Mouse (Mus musculus) liver, embryonic 13.5 days (tissue): ENCODE results near the gene Col4a2. TPM values are rescaled to one million over a fixed set of nuclear protein-coding genes. Genes with fewer than 3 reads are reported as not detected.

Experiments
- ATAC-seq: fragments of 200-750 bp; cut with Nextera tagmentation; 2 replicates; pipeline ENCODE4 v1.8.0; 2017; ENCODE audit warnings: low read depth, mild to moderate bottlenecking, moderate number of reproducible peaks, moderate library complexity
- DNase-seq: peaks from one replicate; pipeline ENCODE4 v3.0.0; 2022
- H3K27ac ChIP-seq: fragments of 300-500 bp; sonication (generic); 2 replicates; pipeline ENCODE4 v1.5.1; 2015; ENCODE audit warnings: moderate library complexity, mild to moderate bottlenecking, inconsistent platforms
- H3K27me3 ChIP-seq: fragments of 300-500 bp; sonication (generic); 2 replicates; pipeline ENCODE4 v1.6.1; 2015; ENCODE audit warnings: mild to moderate bottlenecking, inconsistent platforms
- H3K36me3 ChIP-seq: fragments of 300-500 bp; sonication (generic); 2 replicates; pipeline ENCODE4 v1.6.1; 2015; ENCODE audit warnings: mild to moderate bottlenecking, inconsistent platforms
- H3K4me1 ChIP-seq: fragments of 300-500 bp; sonication (generic); replicated peaks from 2 replicates; pipeline ENCODE4 v1.6.1; 2015; ENCODE audit warnings: inconsistent platforms
- H3K4me2 ChIP-seq: fragments of 300-500 bp; sonication (generic); 2 replicates; pipeline ENCODE4 v1.6.1; 2015; ENCODE audit warnings: inconsistent platforms, mild to moderate bottlenecking, moderate library complexity
- H3K4me3 ChIP-seq: fragments of 300-500 bp; sonication (generic); replicated peaks from 2 replicates; pipeline ENCODE4 v1.5.1; 2015; ENCODE audit warnings: mild to moderate bottlenecking, inconsistent platforms
- H3K9ac ChIP-seq: fragments of 300-500 bp; sonication (generic); 2 replicates; pipeline ENCODE4 v1.6.1; 2015; ENCODE audit warnings: mild to moderate bottlenecking, inconsistent platforms
- H3K9me3 ChIP-seq: fragments of 300-500 bp; sonication (generic); replicated peaks from 2 replicates; pipeline ENCODE4 v1.6.1; 2016; ENCODE audit warnings: inconsistent platforms
- WGBS: fragments of 180-500 bp; shearing (Covaris S2); methylation state at CpG from one replicate; pipeline ENCODE4 v1.1.7; 2015; ENCODE audit not compliant: insufficient replicate concordance; 5-methylcytosine and 5-hydroxymethylcytosine counted together
- polyA plus RNA-seq: library from polyadenylated mRNA; unstranded; fragments of >200 nt; fragmentation: Nextera tagmentation; extraction: Ambion mirVana; gene quantifications from 2 replicates; pipeline ENCODE4 v1.2.1, GENCODE M21; 2015

The Col4a2 gene
- polyA plus RNA-seq, 1 experiment from 2014 or later = 5.4 TPM

DNA sequence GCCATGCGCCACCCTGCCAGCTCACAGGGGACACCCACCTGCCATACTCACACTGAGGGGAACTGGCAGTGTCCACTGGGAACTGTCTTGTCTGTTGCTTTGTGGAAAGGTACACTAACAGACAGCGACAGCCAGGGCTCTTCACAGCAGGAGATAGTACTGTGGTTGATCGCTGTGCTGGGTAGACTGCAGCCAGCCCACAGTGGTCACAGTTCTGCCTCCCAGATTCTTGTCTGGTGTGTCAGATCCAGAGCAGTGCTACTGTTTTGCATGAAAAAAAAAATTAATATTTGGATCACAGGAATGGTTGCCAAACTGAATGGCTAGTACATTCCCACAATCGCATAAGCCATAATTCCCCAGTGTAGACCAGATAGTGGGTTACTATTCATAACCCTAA is 74.7 kb downstream of the Col4a2 start:
- no peak overlapping the region for H3K4me3 ChIP-seq
- H3K4me1 ChIP-seq = no peaks in the 10 kb centered on the region
- no peaks in the 10 kb centered on the region for H3K36me3 ChIP-seq
- H3K9ac ChIP-seq = no peak overlapping the region
- 84% methylated on average over 4 of the region's 4 CpGs for WGBS
- DNase-seq = no peak
- no peaks in the 10 kb centered on the region for H3K27me3 ChIP-seq
- H3K9me3 ChIP-seq = no peaks in the 10 kb centered on the region
- no peak overlapping the region for H3K27ac ChIP-seq
- H3K4me2 ChIP-seq = no peak overlapping the region
- no peak for ATAC-seq

DNA sequence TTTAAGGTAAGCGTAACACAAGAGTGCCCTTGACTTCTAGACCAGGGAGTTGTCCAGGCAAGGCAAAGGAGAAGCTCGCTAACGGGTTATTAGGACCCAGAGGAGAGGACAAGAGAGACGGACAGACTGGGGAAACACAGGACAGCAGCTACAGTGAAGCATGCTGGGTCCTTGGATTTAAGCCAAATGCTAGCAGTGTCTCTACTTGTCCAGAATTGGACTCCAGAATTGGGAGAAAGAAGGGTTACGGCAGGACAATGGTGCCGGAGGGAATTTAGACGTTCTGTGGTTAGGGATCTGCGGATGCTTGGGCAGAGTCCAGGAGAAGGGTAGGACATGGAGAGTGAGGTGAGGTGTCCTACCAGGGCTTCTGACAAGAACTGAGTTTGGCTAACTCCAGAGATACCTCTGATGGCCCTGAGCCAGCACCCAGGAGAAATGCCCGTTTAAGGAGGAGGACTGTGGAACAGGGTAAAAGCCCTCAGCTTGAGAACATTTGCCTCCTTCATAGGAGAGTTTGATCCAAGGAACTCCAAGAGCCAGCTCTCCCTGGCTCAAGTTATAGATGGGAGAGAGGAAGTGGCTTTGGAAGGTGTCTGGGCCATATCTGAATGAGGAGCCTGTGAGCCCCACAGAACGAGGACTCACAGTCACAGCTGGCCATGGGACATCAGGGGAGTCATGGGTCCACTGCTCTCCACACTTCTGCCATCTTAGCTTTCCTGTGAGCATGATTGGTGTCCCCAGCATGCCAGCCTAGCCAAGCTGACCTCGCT is 76.9 kb downstream of the Col4a2 start:
- Histone ChIP-seq H3K9ac (no peak overlapping the region), H3K9me3 (no peaks in the 10 kb centered on the region), H3K4me1 (peaks cover under 1% of the 10 kb centered on the region; the same call in 1 of the 2 replicates), H3K4me2 (no peak overlapping the region), H3K27me3 (no peaks in the 10 kb centered on the region), H3K36me3 (no peaks in the 10 kb centered on the region), H3K27ac (no peak overlapping the region), H3K4me3 (no peak overlapping the region)
- DNase-seq = no peak
- no peak for ATAC-seq
- 62% methylated on average over 11 of the region's 11 CpGs for WGBS

DNA sequence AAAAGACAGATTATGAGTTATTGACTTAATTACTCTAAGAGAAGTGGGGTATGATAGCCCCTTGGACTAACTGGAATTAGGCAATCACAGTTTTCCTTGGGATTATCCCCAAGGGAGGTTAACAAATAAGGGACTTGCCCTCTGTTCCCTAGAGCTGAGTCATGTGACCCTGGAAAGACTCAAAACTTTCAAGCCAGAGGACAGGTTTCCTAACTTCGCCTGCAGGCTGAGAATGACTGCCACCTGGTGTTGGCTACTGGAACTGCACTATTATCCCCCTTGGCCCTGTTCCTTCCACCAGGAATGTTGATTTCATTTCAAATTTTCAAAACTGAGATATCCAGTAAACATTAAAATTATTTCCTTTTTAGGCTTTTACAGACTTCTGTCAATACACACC is 80.1 kb downstream of the Col4a2 start:
- Histone ChIP-seq H3K4me1 (peaks cover 3% of the 10 kb centered on the region; the same call in 1 of the 2 replicates), H3K27ac (no peak overlapping the region)

DNA sequence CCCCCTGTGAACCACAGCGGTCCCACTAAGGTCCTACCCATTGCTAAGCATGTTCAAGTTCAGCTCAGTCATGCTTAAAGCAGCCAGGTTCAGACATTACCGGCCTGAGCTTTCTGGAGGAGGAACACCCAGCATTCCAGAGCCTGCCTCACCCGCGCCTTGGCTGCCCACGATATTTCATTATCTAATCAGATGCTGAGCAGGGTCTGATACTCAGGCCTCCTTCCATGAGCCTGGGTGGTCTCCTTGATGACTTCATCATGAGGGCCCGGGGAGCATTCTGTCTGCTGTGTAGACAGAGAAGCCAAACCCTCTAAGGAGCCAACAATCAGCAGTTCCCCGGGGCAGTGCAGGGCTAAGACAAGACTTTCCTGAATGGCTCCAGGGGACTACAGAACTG is 80.6 kb downstream of the Col4a2 start:
- DNase-seq = no peak
- H3K4me3 ChIP-seq = no peak overlapping the region
- WGBS = 26% methylated on average over 7 of the region's 7 CpGs
- no peaks in the 10 kb centered on the region for H3K36me3 ChIP-seq
- no peak overlapping the region for H3K4me2 ChIP-seq
- no peak for ATAC-seq
- peaks cover 3% of the 10 kb centered on the region; the same call in 1 of the 2 replicates for H3K4me1 ChIP-seq
- H3K27me3 ChIP-seq = no peaks in the 10 kb centered on the region
- H3K9me3 ChIP-seq = no peaks in the 10 kb centered on the region
- no peak overlapping the region for H3K9ac ChIP-seq
- H3K27ac ChIP-seq = no peak overlapping the region

More for the DNA sequence above, 80.1 kb downstream of the Col4a2 start:
- no peak overlapping the region for H3K4me3 ChIP-seq
- no peak overlapping the region for H3K4me2 ChIP-seq
- H3K36me3 ChIP-seq = no peaks in the 10 kb centered on the region
- no peaks in the 10 kb centered on the region for H3K9me3 ChIP-seq
- DNase-seq = no peak
- H3K27me3 ChIP-seq = no peaks in the 10 kb centered on the region
- H3K9ac ChIP-seq = no peak overlapping the region
- ATAC-seq = no peak
- WGBS = 4% methylated on average over 1 of the region's 1 CpGs

DNA sequence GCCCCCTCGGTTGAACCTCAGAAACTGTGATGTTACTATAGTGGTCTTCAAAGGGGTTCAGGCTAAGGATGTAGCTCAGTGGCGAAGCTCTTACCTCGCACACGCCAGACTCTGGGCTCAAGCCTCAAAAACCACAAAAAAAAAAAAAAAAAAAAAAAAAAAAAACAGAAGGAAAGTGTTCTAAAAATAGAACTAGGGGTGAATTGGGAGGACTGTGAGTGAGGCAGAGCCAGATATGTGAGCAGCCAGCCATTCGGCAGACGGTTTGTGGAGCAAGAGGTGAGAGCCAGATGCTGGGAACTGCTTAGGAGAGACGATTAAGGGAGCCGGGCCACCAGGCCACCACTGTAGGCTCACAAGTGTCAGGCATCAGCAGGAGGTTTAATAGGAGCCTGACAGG is 81.0 kb downstream of the Col4a2 start:
- Histone ChIP-seq H3K9ac (no peak overlapping the region), H3K4me3 (no peak overlapping the region), H3K4me1 (peaks cover 3% of the 10 kb centered on the region; the same call in 1 of the 2 replicates), H3K36me3 (no peaks in the 10 kb centered on the region), H3K4me2 (no peak overlapping the region), H3K9me3 (no peaks in the 10 kb centered on the region), H3K27me3 (no peaks in the 10 kb centered on the region), H3K27ac (no peak overlapping the region)
- DNase-seq (no peak), ATAC-seq (no peak)
- WGBS = 7% methylated on average over 8 of the region's 8 CpGs

DNA sequence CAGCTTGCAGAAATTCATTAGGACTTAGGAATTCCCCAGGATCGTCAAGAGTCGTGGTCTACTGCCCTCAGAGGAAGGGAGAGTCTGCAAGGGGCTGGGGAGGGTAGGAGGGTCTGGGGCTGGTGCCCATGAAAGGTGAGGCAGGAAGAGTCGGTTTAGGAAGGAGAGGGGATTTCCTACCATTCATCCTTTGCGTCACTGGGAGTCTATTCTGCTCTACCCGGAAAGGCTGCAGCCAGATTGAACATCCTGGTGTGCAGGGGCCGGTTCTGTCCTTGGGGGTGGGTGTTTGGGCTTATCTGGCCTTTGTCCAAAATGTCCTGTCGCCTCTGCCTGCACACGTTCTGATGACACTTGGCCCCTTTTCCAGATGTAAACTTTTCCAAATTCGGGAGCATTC is 82.2 kb downstream of the Col4a2 start:
- Histone ChIP-seq H3K9ac (no peak overlapping the region), H3K4me2 (no peak overlapping the region), H3K27ac (no peak overlapping the region), H3K4me3 (no peak overlapping the region), H3K4me1 (peaks cover 3% of the 10 kb centered on the region; the same call in 1 of the 2 replicates), H3K9me3 (no peaks in the 10 kb centered on the region), H3K36me3 (no peaks in the 10 kb centered on the region), H3K27me3 (no peaks in the 10 kb centered on the region)
- ATAC-seq (no peak), DNase-seq (no peak)
- WGBS = 26% methylated on average over 9 of the region's 9 CpGs

DNA sequence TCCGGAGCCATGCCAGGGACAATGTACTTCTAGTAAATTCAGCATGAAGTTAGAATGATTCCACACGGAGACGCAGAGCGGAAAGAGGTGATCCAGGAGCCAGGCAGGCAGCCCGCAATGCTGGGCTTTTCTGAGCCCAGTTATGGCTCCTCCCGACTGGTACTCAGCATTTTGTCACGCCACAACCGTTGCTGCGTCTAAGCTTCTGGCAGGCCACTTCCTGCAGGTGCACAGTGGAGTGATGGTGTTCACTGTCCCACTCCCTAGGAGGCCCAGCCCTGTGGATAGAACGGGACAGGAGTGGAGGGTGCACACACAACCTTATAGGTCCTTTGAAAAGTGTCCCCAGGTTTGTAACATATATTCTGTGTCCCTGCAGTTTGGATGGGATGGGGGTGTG is 83.0 kb downstream of the Col4a2 start:
- H3K27ac ChIP-seq = no peak overlapping the region
- H3K4me2 ChIP-seq = no peak overlapping the region
- no peaks in the 10 kb centered on the region for H3K9me3 ChIP-seq
- H3K4me3 ChIP-seq = no peak overlapping the region
- WGBS = 44% methylated on average over 10 of the region's 10 CpGs
- H3K9ac ChIP-seq = no peak overlapping the region
- H3K27me3 ChIP-seq = no peaks in the 10 kb centered on the region
- H3K4me1 ChIP-seq = peaks cover 3% of the 10 kb centered on the region; the same call in 1 of the 2 replicates
- ATAC-seq (no peak), DNase-seq (no peak)
- no peaks in the 10 kb centered on the region for H3K36me3 ChIP-seq

DNA sequence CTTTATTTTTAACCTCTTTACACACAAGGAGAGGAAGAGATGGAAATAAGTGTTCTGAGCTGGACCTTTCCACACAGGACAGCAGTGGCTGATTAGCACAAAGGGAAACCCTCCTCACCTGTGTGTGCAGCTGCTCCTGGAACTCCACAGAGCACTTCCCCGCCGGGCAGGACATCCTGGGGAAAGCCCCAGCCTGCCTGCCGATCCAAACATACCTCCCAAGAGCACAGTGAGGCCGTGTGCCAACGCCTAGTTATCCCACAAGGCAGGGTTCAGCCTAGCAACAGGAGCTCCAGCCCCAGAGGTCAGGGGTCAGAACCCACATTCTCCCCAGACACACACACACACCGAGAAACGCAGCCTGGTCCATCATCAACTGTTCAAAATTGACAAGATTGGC is 83.5 kb downstream of the Col4a2 start:
- Histone ChIP-seq H3K4me2 (no peak overlapping the region), H3K9ac (no peak overlapping the region)

DNA sequence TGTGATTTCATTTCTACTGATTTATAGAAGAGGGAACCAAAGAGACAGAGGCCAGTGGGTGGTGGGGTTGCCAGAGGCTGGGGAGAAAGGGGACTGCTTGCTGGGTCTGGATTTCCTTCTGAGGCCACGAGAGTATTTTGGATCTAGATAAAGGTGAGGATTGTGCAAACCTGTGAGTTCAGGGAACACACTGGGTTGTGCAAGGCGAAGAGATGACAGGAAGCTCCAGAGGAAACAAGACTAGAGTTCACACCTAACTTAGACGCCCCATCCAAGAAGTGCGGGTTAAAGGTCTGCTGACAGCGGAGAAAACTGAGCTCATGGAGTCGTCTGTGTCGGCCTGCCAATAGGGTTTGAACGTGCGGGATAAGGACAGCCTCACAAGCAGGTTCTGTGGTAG is 84.5 kb downstream of the Col4a2 start:
- H3K4me3 ChIP-seq = no peak overlapping the region
- H3K27me3 ChIP-seq = no peaks in the 10 kb centered on the region
- no peaks in the 10 kb centered on the region for H3K9me3 ChIP-seq
- H3K36me3 ChIP-seq = no peaks in the 10 kb centered on the region
- ATAC-seq (no peak), DNase-seq (no peak)
- WGBS = 54% methylated on average over 9 of the region's 9 CpGs
- H3K9ac ChIP-seq = no peak overlapping the region
- no peak overlapping the region for H3K4me2 ChIP-seq
- H3K4me1 ChIP-seq = peaks cover 3% of the 10 kb centered on the region; the same call in 1 of the 2 replicates
- H3K27ac ChIP-seq = no peak overlapping the region

More for the DNA sequence above, 83.5 kb downstream of the Col4a2 start:
- Histone ChIP-seq H3K4me1 (peaks cover 3% of the 10 kb centered on the region; the same call in 1 of the 2 replicates), H3K27me3 (no peaks in the 10 kb centered on the region), H3K4me3 (no peak overlapping the region), H3K27ac (no peak overlapping the region), H3K36me3 (no peaks in the 10 kb centered on the region), H3K9me3 (no peaks in the 10 kb centered on the region)
- no peak for DNase-seq
- 49% methylated on average over 7 of the region's 7 CpGs for WGBS
- no peak for ATAC-seq

DNA sequence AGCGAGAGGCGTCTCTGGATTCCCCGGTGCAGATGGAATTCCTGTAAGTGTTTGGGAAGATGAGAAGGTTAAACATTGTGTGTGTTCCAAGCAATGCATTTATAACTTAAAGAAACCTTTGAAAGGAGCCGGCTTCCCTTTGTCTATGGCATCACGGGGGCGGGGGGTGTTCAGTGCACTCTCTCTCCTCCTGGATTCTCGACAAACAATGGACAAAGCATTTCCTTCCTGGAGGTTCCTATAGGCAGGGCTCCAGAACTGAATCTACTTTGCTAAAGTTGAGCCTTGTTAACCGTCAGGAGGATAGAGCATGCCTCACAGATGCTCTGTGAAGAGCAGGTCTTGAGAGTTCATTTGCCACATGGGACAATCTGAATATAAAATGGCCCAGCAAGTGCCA is 87.1 kb downstream of the Col4a2 start:
- 0 out of 2 replicates have a peak, but pooled peaks cover under 1% of the 10 kb centered on the region for H3K4me1 ChIP-seq
- 55% methylated on average over 8 of the region's 8 CpGs for WGBS
- H3K36me3 ChIP-seq = no peaks in the 10 kb centered on the region
- no peaks in the 10 kb centered on the region for H3K9me3 ChIP-seq
- DNase-seq (no peak), ATAC-seq (no peak)
- no peak overlapping the region for H3K27ac ChIP-seq
- no peaks in the 10 kb centered on the region for H3K27me3 ChIP-seq
- H3K9ac ChIP-seq = no peak overlapping the region
- no peak overlapping the region for H3K4me2 ChIP-seq
- no peak overlapping the region for H3K4me3 ChIP-seq

DNA sequence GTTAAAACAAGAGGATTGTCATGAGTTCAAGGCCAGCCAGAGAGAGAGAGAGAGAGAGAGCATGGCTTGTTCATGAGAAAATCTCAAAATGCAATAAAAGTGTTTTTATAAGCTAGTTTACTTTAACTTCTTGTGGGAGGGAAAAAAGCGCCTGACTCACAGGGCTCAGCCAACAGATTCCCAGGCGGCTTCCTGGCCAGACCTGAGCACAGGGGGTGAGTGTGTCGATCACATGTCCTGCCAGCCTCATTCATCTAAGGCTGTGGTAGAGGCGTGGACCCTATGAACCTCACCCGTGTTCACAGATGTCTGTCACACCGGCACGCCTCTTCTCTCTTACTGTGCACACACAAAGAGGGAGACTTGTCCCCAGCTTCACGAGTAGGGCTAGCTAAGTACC is 87.6 kb downstream of the Col4a2 start:
- 65% methylated on average over 8 of the region's 8 CpGs for WGBS
- Histone ChIP-seq H3K4me3 (no peak overlapping the region), H3K27me3 (no peaks in the 10 kb centered on the region), H3K36me3 (no peaks in the 10 kb centered on the region), H3K27ac (no peak overlapping the region), H3K4me1 (no peaks in the 10 kb centered on the region), H3K9ac (no peak overlapping the region), H3K9me3 (no peaks in the 10 kb centered on the region), H3K4me2 (no peak overlapping the region)
- ATAC-seq (no peak), DNase-seq (no peak)

DNA sequence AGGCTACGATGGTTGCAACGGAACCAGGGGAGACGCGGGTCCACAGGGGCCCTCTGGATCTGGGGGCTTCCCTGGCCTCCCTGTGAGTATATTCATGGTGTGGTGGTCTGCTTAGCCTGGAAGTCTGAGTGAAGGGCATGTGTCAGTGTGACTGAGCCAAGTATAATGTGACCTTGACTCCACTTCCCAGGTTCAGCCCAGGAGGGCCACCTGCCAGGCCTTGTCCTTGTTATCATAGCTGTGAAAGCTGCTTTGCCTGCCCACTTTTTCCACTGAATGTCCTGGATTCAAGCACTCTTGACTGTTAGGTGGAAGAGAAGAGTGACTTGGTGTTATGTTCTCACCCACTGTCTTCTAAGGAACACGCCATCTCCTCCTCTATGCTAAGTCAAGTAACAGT is 88.6 kb downstream of the Col4a2 start:
- no peak for ATAC-seq
- Histone ChIP-seq H3K27me3 (no peaks in the 10 kb centered on the region), H3K9ac (no peak overlapping the region), H3K9me3 (no peaks in the 10 kb centered on the region), H3K27ac (no peak overlapping the region), H3K4me1 (no peaks in the 10 kb centered on the region), H3K4me2 (no peak overlapping the region), H3K36me3 (no peaks in the 10 kb centered on the region), H3K4me3 (no peak overlapping the region)
- WGBS = 77% methylated on average over 5 of the region's 5 CpGs
- no peak for DNase-seq
